21 mouse cellular contexts compared by ENCODE assay signal in the genomic region with DNA sequence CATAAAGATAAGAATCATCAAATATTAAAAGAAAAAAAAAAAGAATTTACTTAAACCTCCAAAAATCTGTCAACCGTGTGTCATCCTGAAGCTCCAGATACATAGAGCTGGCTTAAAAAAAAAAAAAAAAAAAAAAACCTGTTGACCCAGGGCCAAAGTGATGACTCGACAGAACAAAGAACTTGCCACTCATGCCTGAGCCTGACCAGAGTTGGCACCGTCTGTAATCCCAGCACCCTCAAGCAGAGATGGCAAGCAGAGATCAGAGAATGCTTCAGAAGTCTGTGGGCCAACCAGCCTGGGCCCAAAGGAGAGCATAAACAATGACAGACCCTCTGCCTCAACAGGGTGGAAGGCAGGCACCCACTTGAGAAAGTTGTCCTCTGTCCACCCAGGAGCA.
A peak's percentile ranks its signal among the peaks of the same experiment; 100 is the strongest.
DNase-seq lines count a peak whose midpoint lies in the region; TF ChIP-seq lines count a peak whose summit lies in the region.
"Had no signal": no experiment of that assay in that cellular context is flagged by ENCODE, and none has a peak within 500 bp of the region (broad histone marks: within the 10 kb centered on the region; RNA-seq: fewer than 3 reads in every experiment).

No protein-coding gene starts in this region.

- TF ChIP-seq CTCF in left cerebral cortex, adult 2 months (IDR thresholded peaks at IDR 0.05): no peak
- TF ChIP-seq CTCF in lung, adult 2 months (IDR thresholded peaks at IDR 0.05; ENCODE audit: insufficient read depth, low read length): no peak

- WGBS in lung, adult 2 months: 61% methylated on average over 3 of the region's 3 CpGs

- no peak overlapping the region for H3K27ac ChIP-seq in left cerebral cortex, adult 2 months
- H3K27ac ChIP-seq: gastrocnemius, adult 2 months; heart, embryonic 13.5 days; kidney, postnatal 0 days had no signal

- peak; percentile 5 to 13 for DNase-seq in cerebellum, postnatal 10 days
- no peak for DNase-seq in cerebellum, postnatal 14 days
- DNase-seq in 3T3-L1 (ENCODE audit: low read depth, low spot score) (peak; percentile 85), MN1 (ENCODE audit: low spot score) (peak; percentile 12)
- peak; percentile 73 for DNase-seq in fat pad, adult 2 months (ENCODE audit: extremely low read depth, low read depth, low spot score)
- no peak for DNase-seq in left cerebral cortex, adult 2 months (ENCODE audit: extremely low spot score in 1 of 2, low spot score in 2 of 2)
- DNase-seq in lung, adult 2 months: no peak
- no peak for DNase-seq in thymus, postnatal 36 days
- DNase-seq: cerebellum, adult 9-10 months; embryo, embryonic 11 days; gastrocnemius, adult 2 months; heart, adult 11 months; layer of hippocampus, postnatal 36 days; left cerebral cortex, postnatal 4 days; liver; lung, postnatal 10 days; midbrain, embryonic 14.5 days; thymus, postnatal 4 days had no signal

- H3K4me1 ChIP-seq in lung, adult 2 months (ENCODE audit: control insufficient read depth, insufficient read depth, low read length): no peaks in the 10 kb centered on the region; the same call in 1 of the 2 replicates

- intact Hi-C loops in left cerebral cortex, adult 2 months (cut with DNase I): no loop called here

- TF ChIP-seq POLR2A in lung, adult 2 months (IDR thresholded peaks at IDR 0.05; ENCODE audit: borderline replicate concordance, extremely low read depth, low read depth, low read length): no peak

- H3K4me3 ChIP-seq in left cerebral cortex, adult 2 months: no peak overlapping the region
- no peak overlapping the region for H3K4me3 ChIP-seq in lung, adult 2 months (replicated peaks; ENCODE audit: extremely low read depth, low read depth, low read length)
- H3K4me3 ChIP-seq: gastrocnemius, adult 2 months; heart, embryonic 13.5 days; myocyte had no signal

Comparison
In these comparisons a context has a peak if more than half of its experiments do, and no peak if none do; other contexts are left out.
1. DNase-seq: peak in cerebellum, postnatal 10 days (2 of 2), 3T3-L1 (single experiment), MN1 (single experiment) and fat pad, adult 2 months (single experiment); none in cerebellum, postnatal 14 days (0 of 2), left cerebral cortex, adult 2 months (0 of 2), lung, adult 2 months (single experiment) and thymus, postnatal 36 days (0 of 2).